Mouse (Mus musculus) gastrocnemius, postnatal 14 days (tissue): ENCODE measurements at regions not wholly inside any gene's neighbourhood (a gene's known extent, or its start where the extent isn't known, plus 50 kb on each side); places are given as distances from the start of the nearest gene placed in this dataset.
"Not testable (repeated sequence)": the region's sequence is repeated elsewhere in the genome, so short reads cannot be mapped to it uniquely, and the experiment has no call there.

ENCODE experiments used
- DNase-seq: peaks from one replicate; pipeline ENCODE4 v3.0.0; 2021; ENCODE audit warnings: mixed read lengths
- intact Hi-C: fragments of 180-260 bp; cut with DNase I; formaldehyde crosslinking; loops from one replicate; pipeline ENCODE4 v1.15.1; 2025; ENCODE audit warnings: low total_unique reads

DNA sequence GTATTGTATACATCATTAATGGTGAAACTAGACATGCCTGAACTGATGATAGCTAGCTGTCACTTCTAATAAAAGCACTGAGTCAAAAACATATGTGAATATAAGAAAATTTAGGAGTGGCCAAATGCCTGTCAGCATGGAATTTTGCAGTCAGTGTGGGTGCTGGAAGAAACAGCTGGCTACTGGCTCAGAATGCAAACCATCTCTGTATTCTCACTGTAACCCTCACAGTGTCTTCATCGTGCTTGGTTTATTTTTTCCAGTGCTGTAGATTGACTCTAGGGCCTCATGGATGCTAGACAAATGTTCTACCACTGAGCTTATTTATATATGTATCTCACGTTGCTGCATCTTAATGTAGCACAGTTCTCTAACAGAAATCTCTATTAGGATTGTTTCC is 157.4 kb downstream of the Trib2 start:
- intact Hi-C loops, result no loop called here
- DNase-seq, result no peak

- intact Hi-C loops, result no loop called here
- DNase-seq, result no peak
Observed at GRCm38 (mm10) chr12:15657748-15658251, 158.9 kb downstream of the Trib2 start.

GRCm38 (mm10) chr12:15654585-15654984 is 162.1 kb downstream of the Trib2 start:
- intact Hi-C loops, result no loop called here
- DNase-seq, result no peak

DNA sequence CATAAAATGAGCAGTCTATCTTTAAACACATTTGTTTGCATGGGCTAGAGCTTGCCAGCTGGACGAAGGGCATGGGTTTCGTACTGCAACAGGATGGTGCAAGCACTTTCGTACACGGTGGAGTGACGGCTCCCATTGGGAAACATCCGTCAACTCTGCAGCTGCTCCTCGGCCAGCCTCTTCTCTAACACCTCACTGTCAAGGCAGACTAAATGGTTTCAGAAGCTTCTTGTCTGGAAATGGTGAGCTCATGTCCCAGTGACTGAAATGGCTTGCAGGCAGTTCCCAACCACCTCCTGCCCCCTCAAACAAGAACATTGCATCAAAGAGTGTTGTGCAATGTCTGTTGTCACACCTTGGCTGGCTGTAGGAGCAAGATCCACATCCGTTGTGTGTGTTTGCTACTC is 163.4 kb downstream of the Trib2 start:
- intact Hi-C loops, result no loop called here
- DNase-seq, result peak; percentile 22

GRCm38 (mm10) chr12:15651293-15651692 is 165.4 kb downstream of the Trib2 start:
- intact Hi-C loops, result no loop called here
- DNase-seq, result no peak

DNA sequence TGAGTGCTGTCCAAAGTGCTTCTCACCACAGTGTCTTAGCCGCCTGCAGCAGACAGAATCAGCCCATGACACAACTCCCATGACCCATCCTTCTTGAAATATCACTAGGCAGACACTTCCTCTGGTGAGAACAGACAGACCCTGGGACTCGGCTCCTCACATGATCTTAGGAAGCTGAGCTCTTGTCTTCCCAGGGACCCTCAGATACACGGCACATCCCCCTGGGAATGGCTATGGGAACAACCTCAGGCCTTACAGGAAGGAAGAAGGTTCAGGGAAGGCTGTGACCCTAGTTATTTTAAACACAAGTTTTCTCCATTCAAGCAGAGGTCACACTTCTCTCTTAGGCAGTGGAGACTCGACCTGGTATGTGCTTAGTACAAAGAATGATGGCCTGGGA is 166.8 kb downstream of the Trib2 start:
- intact Hi-C loops, result no loop called here
- no peak for DNase-seq

DNA sequence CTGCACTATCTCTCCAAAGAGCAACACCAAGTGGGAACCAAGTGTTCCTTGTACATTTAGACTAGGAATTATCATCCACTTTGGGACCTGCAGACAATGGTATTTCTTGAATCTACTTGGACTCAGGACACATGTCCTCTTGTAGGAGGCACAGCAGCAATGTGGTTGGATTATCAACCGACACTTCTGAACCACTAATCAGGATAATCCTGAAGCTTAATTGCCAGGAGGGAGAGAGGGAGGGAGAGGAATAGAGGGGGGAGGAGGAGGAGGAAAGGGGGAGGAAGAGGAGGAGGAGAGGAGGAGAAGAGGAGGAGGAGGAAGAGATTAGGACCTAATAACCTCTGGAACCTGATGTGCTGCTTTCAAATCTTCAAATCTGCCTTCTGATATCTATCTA is 167.5 kb downstream of the Trib2 start:
- no peak for DNase-seq
- intact Hi-C loops, result no loop called here

DNA sequence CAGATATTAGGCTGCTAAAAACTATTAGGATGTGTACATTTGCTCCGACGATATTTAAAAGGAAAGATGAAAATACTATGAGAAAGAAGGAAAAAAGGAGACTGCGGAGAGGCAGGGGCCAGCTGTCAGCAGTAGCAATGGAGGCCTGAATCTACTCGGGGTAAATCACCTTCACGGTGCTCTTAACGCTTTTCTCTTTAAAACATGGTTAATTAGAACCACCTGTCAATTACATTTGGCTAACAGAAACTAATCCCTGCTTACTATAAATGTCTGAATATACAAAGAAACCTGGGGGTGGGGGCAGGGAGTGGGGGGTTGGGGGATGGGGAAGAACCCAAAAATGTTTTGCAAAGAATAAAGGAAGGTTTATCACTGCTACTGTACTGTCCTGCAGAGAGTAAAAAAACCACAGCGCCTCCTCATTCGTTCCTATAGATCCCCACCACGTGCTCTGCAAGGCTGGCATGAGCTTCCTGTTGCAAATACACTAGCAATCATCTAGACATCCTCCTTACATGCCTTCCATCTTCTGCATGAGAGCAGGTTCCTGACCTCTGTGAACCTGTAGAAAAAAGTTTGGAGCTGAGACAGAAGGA is 172.5 kb downstream of the Trib2 start:
- intact Hi-C loops, result no loop called here
- DNase-seq, result no peak

- DNase-seq, result no peak
- intact Hi-C loops, result no loop called here
Observed at GRCm38 (mm10) chr12:15643669-15644068, 173.1 kb downstream of the Trib2 start.

- intact Hi-C loops, result no loop called here
- no peak for DNase-seq
Observed at GRCm38 (mm10) chr12:15640320-15640719, 176.4 kb downstream of the Trib2 start.

- no peak for DNase-seq
- intact Hi-C loops, result no loop called here
Observed at GRCm38 (mm10) chr12:15629971-15630370, 186.8 kb downstream of the Trib2 start.

DNA sequence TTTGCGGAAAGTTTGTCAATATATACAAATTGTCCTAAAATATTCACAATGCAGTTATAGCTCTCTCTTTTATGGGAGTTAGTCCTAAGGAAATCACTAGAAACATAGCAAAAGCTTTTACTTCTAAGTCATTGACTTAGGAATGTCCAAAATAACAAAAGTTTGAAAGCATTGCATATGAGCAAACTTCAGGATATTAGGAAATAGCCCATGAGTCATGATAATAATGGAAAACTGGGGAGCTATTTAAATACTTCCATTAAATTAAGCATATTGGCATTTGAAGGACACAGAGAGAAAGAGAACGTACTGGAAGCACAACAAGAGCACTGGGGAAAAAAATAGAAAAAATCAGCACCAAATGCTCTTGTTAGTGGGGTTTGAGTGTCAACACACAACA is 197.2 kb downstream of the Trib2 start:
- intact Hi-C loops, result no loop called here
- DNase-seq, result no peak

GRCm38 (mm10) chr12:15617312-15617711 is 199.4 kb downstream of the Trib2 start:
- peak; percentile 6 for DNase-seq
- intact Hi-C loops, result no loop called here

- DNase-seq, result no peak
- intact Hi-C loops, result no loop called here
Observed at GRCm38 (mm10) chr12:15611847-15612580, 204.7 kb downstream of the Trib2 start.

- no peak for DNase-seq
- intact Hi-C loops, result loop anchor here (10.0 kb wide), 2 partner anchors 188 to 898 kb away; no protein-coding TSS in a partner anchor
Observed at GRCm38 (mm10) chr12:15607091-15607490, 209.6 kb downstream of the Trib2 start.

DNA sequence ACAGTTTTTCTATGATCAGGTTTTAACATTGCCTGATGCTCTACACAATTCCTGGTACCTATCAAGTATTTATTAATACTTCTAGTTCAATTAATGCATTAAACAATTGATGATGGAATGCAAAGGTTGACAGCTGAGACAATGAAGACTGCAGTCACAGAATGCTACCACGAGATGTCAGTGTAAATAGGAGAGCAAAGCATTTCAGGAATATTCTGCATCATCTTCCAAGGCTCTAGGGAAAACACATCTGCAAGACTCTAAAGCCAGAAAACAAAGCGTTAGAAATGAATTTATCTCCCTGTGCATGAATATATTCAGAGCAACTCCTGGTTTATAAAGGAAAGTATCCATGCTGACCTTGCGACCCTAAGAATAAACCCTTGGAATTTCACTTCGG is 210.6 kb downstream of the Trib2 start:
- no peak for DNase-seq
- intact Hi-C loops, result loop anchor here (10.0 kb wide), 2 partner anchors 189 to 899 kb away; no protein-coding TSS in a partner anchor

DNA sequence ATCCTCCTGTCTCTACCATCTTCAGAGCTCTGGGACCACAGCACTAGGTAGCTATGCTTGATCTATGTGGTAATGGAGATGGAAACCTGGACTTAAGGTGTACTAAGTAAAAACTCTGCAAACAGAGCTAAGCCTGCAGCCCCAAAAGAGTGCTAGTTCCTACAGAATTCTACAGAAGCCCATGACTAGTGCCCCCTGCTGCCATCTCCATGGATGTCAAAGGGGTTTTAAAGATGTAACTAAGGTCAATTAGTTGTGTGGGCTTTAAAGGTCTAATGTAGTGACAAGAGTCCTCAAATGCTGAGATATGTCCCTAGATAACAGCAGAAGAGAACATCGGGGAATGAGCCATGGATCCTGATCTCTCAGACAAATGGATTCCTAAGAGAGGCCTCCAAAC is 212.1 kb downstream of the Trib2 start:
- intact Hi-C loops, result loop anchor here (10.0 kb wide), 2 partner anchors 190 to 900 kb away; no protein-coding TSS in a partner anchor

DNA sequence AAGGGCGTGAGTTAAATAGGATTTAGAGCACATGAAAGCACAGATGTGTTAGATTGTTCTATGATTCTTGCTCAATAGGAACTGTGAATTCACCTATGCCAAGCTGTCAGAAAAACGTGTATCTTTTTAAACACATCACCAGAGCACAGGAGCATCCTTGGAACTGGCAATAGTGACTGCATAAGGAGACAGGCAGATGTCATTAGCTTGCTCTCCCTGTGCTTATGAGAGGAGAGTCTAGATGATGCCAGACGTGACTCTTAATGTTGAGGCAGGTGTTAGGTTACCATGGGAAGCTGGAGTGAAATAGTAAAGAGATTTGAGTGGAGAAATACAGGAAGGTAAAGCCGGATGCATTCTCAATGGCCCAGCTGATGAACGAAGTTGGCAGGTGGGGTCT is 212.8 kb downstream of the Trib2 start:
- intact Hi-C loops, result loop anchor here (10.0 kb wide), 2 partner anchors 191 to 901 kb away; no protein-coding TSS in a partner anchor

More for the DNA sequence above, 212.1 kb downstream of the Trib2 start:
- DNase-seq, result no peak

DNA sequence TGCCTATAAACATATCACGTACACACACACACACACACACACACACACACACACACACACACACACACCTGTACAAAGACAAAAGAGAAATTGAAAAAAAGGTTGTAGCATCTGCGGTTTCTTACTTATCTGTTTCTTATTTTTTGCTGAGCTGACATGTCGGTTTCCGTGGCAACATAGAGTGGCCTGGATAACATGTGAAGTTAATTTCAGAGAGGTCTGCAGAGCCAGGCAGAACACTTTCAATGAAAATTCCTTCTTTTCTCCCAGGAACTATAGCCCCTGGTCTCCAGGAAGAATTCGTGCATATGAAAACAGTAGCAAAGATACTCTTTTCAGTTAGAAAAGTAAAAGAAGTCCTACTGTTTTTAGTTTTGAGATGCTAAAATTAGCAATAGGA is 213.4 kb downstream of the Trib2 start:
- intact Hi-C loops, result loop anchor here (10.0 kb wide), 2 partner anchors 191 to 901 kb away; no protein-coding TSS in a partner anchor
- no peak for DNase-seq

More for the DNA sequence above, 212.8 kb downstream of the Trib2 start:
- no peak for DNase-seq

- intact Hi-C loops, result no loop called here
- no peak for DNase-seq
Observed at GRCm38 (mm10) chr12:15594704-15595103, 222.0 kb downstream of the Trib2 start.

DNA sequence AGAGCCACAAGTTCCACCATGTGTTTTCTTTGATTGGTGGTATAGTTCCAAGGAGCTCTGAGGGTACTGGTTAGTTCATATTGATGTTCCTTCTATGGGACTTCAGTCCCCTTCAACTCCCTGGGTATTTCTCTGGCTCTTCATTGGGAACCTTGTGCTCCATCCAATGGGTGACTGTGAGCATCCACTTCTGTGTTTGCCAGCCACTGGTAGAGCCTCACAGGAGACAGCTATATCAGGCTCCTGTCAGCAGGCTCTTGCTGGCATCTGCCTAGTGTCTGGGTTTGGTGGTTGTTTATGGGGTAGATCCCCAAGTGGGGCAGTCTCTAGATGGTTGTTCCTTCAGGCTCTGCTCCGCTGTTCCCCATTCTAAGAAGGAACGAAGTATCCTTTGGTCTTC is 228.9 kb downstream of the Trib2 start:
- intact Hi-C loops, result not testable (repeated sequence)

More for the DNA sequence above, 228.9 kb downstream of the Trib2 start:
- not testable (repeated sequence) for DNase-seq
